Mouse (Mus musculus) intestine, embryonic 14.5 days (tissue): Measurements from ENCODE around the gene Rere. TPM values are rescaled to one million over a fixed set of nuclear protein-coding genes. Genes with fewer than 3 reads are reported as not detected.

ENCODE experiments used
- ATAC-seq: fragments of 200-750 bp; cut with Nextera tagmentation; replicated peaks from 2 replicates; pipeline ENCODE4 v1.8.0; 2017; ENCODE audit warnings: low read depth, moderate number of reproducible peaks, moderate TSS enrichment, moderate library complexity; ENCODE audit not compliant: low FRiP score, low TSS enrichment
- DNase-seq: peaks from one replicate; pipeline ENCODE4 v3.0.0-alpha.2; 2018; ENCODE audit warnings: low spot score
- H3K27ac ChIP-seq: fragments of 300-500 bp; sonication (generic); 2 replicates; pipeline ENCODE4 v1.5.1; 2014; ENCODE audit warnings: low read depth, mild to moderate bottlenecking, control low read depth
- H3K27me3 ChIP-seq: fragments of 300-500 bp; sonication (generic); replicated peaks from 2 replicates; pipeline ENCODE4 v1.6.1; 2014; ENCODE audit warnings: low read length, control low read depth; ENCODE audit not compliant: control insufficient read depth, insufficient read depth
- H3K36me3 ChIP-seq: fragments of 300-500 bp; sonication (generic); 2 replicates; pipeline ENCODE4 v1.6.1; 2014; ENCODE audit warnings: low read length, control low read depth; ENCODE audit not compliant: control insufficient read depth, insufficient read depth
- H3K4me1 ChIP-seq: fragments of 300-500 bp; sonication (generic); replicated peaks from 2 replicates; pipeline ENCODE4 v1.6.1; 2014; ENCODE audit warnings: low read length, control low read depth, mixed read lengths; ENCODE audit not compliant: control insufficient read depth, insufficient read depth
- H3K4me2 ChIP-seq: fragments of 300-500 bp; sonication (generic); 2 replicates; pipeline ENCODE4 v1.6.1; 2014; ENCODE audit warnings: low read length
- H3K4me3 ChIP-seq: fragments of 300-500 bp; sonication (generic); 2 replicates; pipeline ENCODE4 v1.5.1; 2014; ENCODE audit warnings: low read depth, low read length, control low read depth, mixed read lengths
- H3K9ac ChIP-seq: fragments of 300-500 bp; sonication (generic); 2 replicates; pipeline ENCODE4 v1.6.1; 2014; ENCODE audit warnings: mild to moderate bottlenecking, low read length
- H3K9me3 ChIP-seq: fragments of 300-500 bp; sonication (generic); 2 replicates; pipeline ENCODE4 v1.6.1; 2016; ENCODE audit warnings: low read length, control low read depth; ENCODE audit not compliant: control insufficient read depth
- WGBS: fragments of 180-500 bp; shearing (Covaris S2); extraction: QIAGEN DNeasy Blood & Tissue Kit; methylation state at CpG from one replicate; pipeline ENCODE4 v1.1.7; 2014; 5-methylcytosine and 5-hydroxymethylcytosine counted together
- polyA plus RNA-seq: library from polyadenylated mRNA; unstranded; fragments of >200 nt; fragmentation: Nextera tagmentation; extraction: Ambion mirVana; gene quantifications from 2 replicates; pipeline ENCODE4 v1.2.1, GENCODE M21; 2014

Rere gene
- polyA plus RNA-seq, 1 experiment from 2014 or later, result 38.0 TPM

GRCm38 (mm10) chr4:150382504-150382903, 101.1 kb downstream of the Rere start:
- DNase-seq (no peak), ATAC-seq (no peak)
- no peaks in the 10 kb centered on the region for H3K36me3 ChIP-seq
- 79% methylated on average over 3 of the region's 3 CpGs for WGBS
- H3K4me1 ChIP-seq, result peaks cover 22% of the 10 kb centered on the region
- H3K27ac ChIP-seq, result no peak overlapping the region
- H3K27me3 ChIP-seq, result no peaks in the 10 kb centered on the region
- H3K9ac ChIP-seq, result no peak overlapping the region
- no peak overlapping the region for H3K4me3 ChIP-seq
- no peaks in the 10 kb centered on the region for H3K9me3 ChIP-seq
- H3K4me2 ChIP-seq, result no peak overlapping the region

GRCm38 (mm10) chr4:150384405-150384804, 103.0 kb downstream of the Rere start:
- no peak for ATAC-seq
- Histone ChIP-seq H3K4me2 (no peak overlapping the region), H3K9ac (no peak overlapping the region), H3K27me3 (no peaks in the 10 kb centered on the region), H3K27ac (no peak overlapping the region), H3K4me3 (no peak overlapping the region), H3K36me3 (no peaks in the 10 kb centered on the region), H3K4me1 (peaks cover 17% of the 10 kb centered on the region), H3K9me3 (no peaks in the 10 kb centered on the region)
- peak; percentile 48 for DNase-seq
- 49% methylated on average over 8 of the region's 8 CpGs for WGBS

- 69% methylated on average over 3 of the region's 3 CpGs for WGBS
- no peak for ATAC-seq
Measured at GRCm38 (mm10) chr4:150384899-150385298, 103.5 kb downstream of the Rere start.

GRCm38 (mm10) chr4:150388518-150388917, 107.1 kb downstream of the Rere start:
- peaks cover 21% of the 10 kb centered on the region for H3K4me1 ChIP-seq
- no peaks in the 10 kb centered on the region for H3K36me3 ChIP-seq
- no peaks in the 10 kb centered on the region for H3K27me3 ChIP-seq
- WGBS, result 76% methylated on average over 3 of the region's 3 CpGs
- no peak for ATAC-seq
- H3K4me2 ChIP-seq, result no peak overlapping the region
- no peak overlapping the region for H3K4me3 ChIP-seq
- H3K27ac ChIP-seq, result no peak overlapping the region
- no peaks in the 10 kb centered on the region for H3K9me3 ChIP-seq
- no peak for DNase-seq
- no peak overlapping the region for H3K9ac ChIP-seq

More at GRCm38 (mm10) chr4:150384899-150385298, 103.5 kb downstream of the Rere start:
- no peak for DNase-seq
- no peak overlapping the region for H3K4me2 ChIP-seq
- peaks cover 14% of the 10 kb centered on the region for H3K4me1 ChIP-seq
- H3K9me3 ChIP-seq, result no peaks in the 10 kb centered on the region
- no peak overlapping the region for H3K27ac ChIP-seq
- no peaks in the 10 kb centered on the region for H3K27me3 ChIP-seq
- H3K4me3 ChIP-seq, result no peak overlapping the region
- no peaks in the 10 kb centered on the region for H3K36me3 ChIP-seq
- no peak overlapping the region for H3K9ac ChIP-seq

- no peak for ATAC-seq
- Histone ChIP-seq H3K4me1 (peaks cover 59% of the 10 kb centered on the region), H3K4me2 (no peak overlapping the region), H3K9ac (no peak overlapping the region), H3K27me3 (no peaks in the 10 kb centered on the region), H3K27ac (no peak overlapping the region), H3K4me3 (no peak overlapping the region), H3K9me3 (no peaks in the 10 kb centered on the region), H3K36me3 (no peaks in the 10 kb centered on the region)
- WGBS, result 46% methylated on average over 8 of the region's 8 CpGs
- DNase-seq, result no peak
Measured at GRCm38 (mm10) chr4:150393607-150394006, 112.2 kb downstream of the Rere start.

GRCm38 (mm10) chr4:150394091-150394490, 112.6 kb downstream of the Rere start:
- Histone ChIP-seq H3K27me3 (no peaks in the 10 kb centered on the region), H3K36me3 (no peaks in the 10 kb centered on the region), H3K9me3 (no peaks in the 10 kb centered on the region), H3K4me3 (no peak overlapping the region), H3K4me2 (no peak overlapping the region), H3K9ac (no peak overlapping the region), H3K4me1 (peaks cover 63% of the 10 kb centered on the region), H3K27ac (no peak overlapping the region)
- no peak for DNase-seq
- WGBS, result 58% methylated on average over 4 of the region's 4 CpGs
- no peak for ATAC-seq

- no peak overlapping the region for H3K9ac ChIP-seq
Measured at GRCm38 (mm10) chr4:150396339-150396738, 114.9 kb downstream of the Rere start.

GRCm38 (mm10) chr4:150396826-150397620, 115.6 kb downstream of the Rere start:
- Histone ChIP-seq H3K4me1 (peaks cover 71% of the 10 kb centered on the region), H3K9ac (no peak overlapping the region)

More at GRCm38 (mm10) chr4:150396339-150396738, 114.9 kb downstream of the Rere start:
- Histone ChIP-seq H3K4me1 (peaks cover 70% of the 10 kb centered on the region), H3K36me3 (no peaks in the 10 kb centered on the region), H3K27ac (peak overlapping the region; percentile 82), H3K4me3 (no peak overlapping the region), H3K4me2 (no peak overlapping the region), H3K9me3 (no peaks in the 10 kb centered on the region), H3K27me3 (no peaks in the 10 kb centered on the region)
- DNase-seq (no peak), ATAC-seq (no peak)

GRCm38 (mm10) chr4:150399032-150399431, 117.6 kb downstream of the Rere start:
- DNase-seq, result no peak
- no peaks in the 10 kb centered on the region for H3K27me3 ChIP-seq
- H3K9me3 ChIP-seq, result no peaks in the 10 kb centered on the region
- no peak overlapping the region for H3K27ac ChIP-seq
- no peak overlapping the region for H3K9ac ChIP-seq
- H3K4me2 ChIP-seq, result no peak overlapping the region
- WGBS, result 60% methylated on average over 2 of the region's 2 CpGs
- no peaks in the 10 kb centered on the region for H3K36me3 ChIP-seq
- H3K4me1 ChIP-seq, result peaks cover 74% of the 10 kb centered on the region
- no peak overlapping the region for H3K4me3 ChIP-seq
- ATAC-seq, result no peak

More at GRCm38 (mm10) chr4:150396826-150397620, 115.6 kb downstream of the Rere start:
- Histone ChIP-seq H3K27me3 (no peaks in the 10 kb centered on the region), H3K4me2 (peak overlapping the region; percentile 9; the same call in 1 of the 2 replicates), H3K27ac (peak overlapping the region; percentile 82), H3K36me3 (no peaks in the 10 kb centered on the region), H3K9me3 (no peaks in the 10 kb centered on the region), H3K4me3 (no peak overlapping the region)
- DNase-seq (no peak), ATAC-seq (no peak)
- 22% methylated on average over 13 of the region's 13 CpGs for WGBS
